Mouse (Mus musculus): Measurements from ENCODE around the gene Hoxa11. TPM values are rescaled to one million over a fixed set of nuclear protein-coding genes. Genes with fewer than 3 reads are reported as not detected.

Hoxa11 gene
- total RNA-seq, 4 experiments from 2014 or later: 2.0 to 3.0 (median 2.9) TPM

Small RNA genes lying within 50 kb of the gene (microRNA-seq; reads per million reads assigned to microRNA genes)
- gene Mir196b: 12,601 reads per million, percentile 93 among the genes with 10 or more reads in this experiment

Other genes starting within 250 kb of the Hoxa11 start
- 1 to 10 TPM; 2.9 to 6.1 (median 3.1) TPM for gene Skap2, start 233.3 kb downstream of the Hoxa11 start, total RNA-seq (2022)
- gene Hoxa1, start 87.5 kb downstream of the Hoxa11 start, total RNA-seq (2022): under 1 TPM in 2 of 4 experiments, not detected in 2; 0.16 to 0.17 TPM
- gene Hoxa2, start 81.0 kb downstream of the Hoxa11 start, total RNA-seq (2022): under 1 TPM; 0.19 to 0.65 (median 0.58) TPM
- under 1 TPM in 1 of 4 experiments, not detected in 3; 0.13 TPM for gene 5730596B20Rik, start 68.3 kb downstream of the Hoxa11 start, total RNA-seq (2022)
- 1 to 10 TPM; 1.8 to 2.8 (median 2.1) TPM for gene Hoxa4, start 54.1 kb downstream of the Hoxa11 start, total RNA-seq (2022)
- 1 to 10 TPM; 1.2 to 1.9 (median 1.5) TPM for gene Hoxa5, start 41.2 kb downstream of the Hoxa11 start, total RNA-seq (2022)
- gene Hoxa6, start 37.1 kb downstream of the Hoxa11 start, total RNA-seq (2022): 1 to 10 TPM in 2 of 4 experiments, under 1 TPM in 2; 0.45 to 2.3 (median 1.2) TPM
- gene Hoxa3, start 32.5 kb downstream of the Hoxa11 start, total RNA-seq (2022): 1 to 10 TPM; 1.3 to 2.9 (median 2.0) TPM
- under 1 TPM; 0.36 to 0.80 (median 0.51) TPM for gene Gm28308, start 32.5 kb downstream of the Hoxa11 start, total RNA-seq (2022)
- gene Hoxa7, start 24.0 kb downstream of the Hoxa11 start, total RNA-seq (2022): 1 to 10 TPM; 4.7 to 5.9 (median 5.4) TPM
- 1 to 10 TPM; 5.2 to 8.3 (median 7.5) TPM for gene Hoxa9, start 14.7 kb downstream of the Hoxa11 start, total RNA-seq (2022)
- 10 to 100 TPM; 14.5 to 15.2 (median 14.8) TPM for gene Hoxa10, start 5.0 kb downstream of the Hoxa11 start, total RNA-seq (2022)
- 1 to 10 TPM; 4.1 to 5.2 (median 4.9) TPM for gene Hoxa13, start 15.1 kb upstream of the Hoxa11 start, total RNA-seq (2022)
- not detected for gene Evx1, start 67.7 kb upstream of the Hoxa11 start, total RNA-seq (2022)

Data from gastrocnemius, adult 8-10 months (tissue).